Mouse (Mus musculus) kidney, postnatal 4 days (tissue): Measurements from ENCODE around the gene Lrrc18.

Experiments
- DNase-seq, 2 experiments: peaks; one replicate each; pipeline ENCODE4 v3.0.0; 2021; ENCODE audit warnings: mixed read lengths in 2 of 2

The Lrrc18 gene

DNA sequence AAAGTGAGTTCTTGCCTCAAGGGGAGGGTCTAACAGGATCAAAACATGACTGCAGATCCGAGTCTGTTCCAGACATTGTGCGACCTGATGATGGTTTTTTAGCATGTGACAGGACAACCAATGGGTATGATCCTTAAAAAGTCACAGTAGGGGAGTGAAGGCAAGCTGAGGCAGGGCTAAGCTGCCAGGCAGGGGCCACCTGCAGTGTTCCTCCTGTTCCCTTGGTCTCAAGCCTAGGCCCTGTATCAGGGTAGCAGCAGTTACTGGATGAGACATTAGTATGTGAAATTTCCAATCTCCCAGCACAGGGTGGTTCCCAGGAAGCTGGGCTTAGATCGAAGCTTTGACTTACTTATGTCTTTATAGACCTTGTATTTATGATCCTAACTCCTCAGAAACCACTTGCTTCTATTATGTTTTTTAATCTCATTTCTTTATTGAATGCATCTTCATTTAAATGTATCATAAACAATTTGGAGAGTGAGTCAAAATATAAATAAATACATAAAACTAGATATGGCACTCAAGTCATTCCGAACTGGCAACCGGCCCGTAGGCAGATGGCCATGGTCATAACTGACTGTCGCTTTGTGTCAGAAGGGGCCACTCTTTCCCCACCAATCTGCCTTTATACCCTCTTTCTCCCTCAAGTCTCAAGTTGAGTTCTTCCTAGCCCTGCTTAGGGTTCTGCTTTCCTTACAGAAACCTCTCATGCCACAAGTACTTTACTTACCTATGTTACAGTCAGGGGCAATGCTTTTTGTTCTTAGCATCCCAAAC, 67.9 kb downstream of the Lrrc18 start:
- DNase-seq = no peak

GRCm38 (mm10) chr14:33062996-33063395, 71.8 kb downstream of the Lrrc18 start:
- DNase-seq = no peak
